Mouse (Mus musculus) brain, embryonic 14.5 days (tissue): ENCODE results near the gene Tln2. TPM values are rescaled to one million over a fixed set of nuclear protein-coding genes. Genes with fewer than 3 reads are reported as not detected.

Experiments
- DNase-seq: peaks from one replicate; pipeline ENCODE4 v3.0.0-alpha.2; 2011; ENCODE audit warnings: low read depth
- CTCF ChIP-seq: fragments of 200-500 bp; IDR thresholded peaks from 2 replicates; pipeline ENCODE4 v1.5.1; 2012; ENCODE audit warnings: inconsistent platforms, mild to moderate bottlenecking, moderate library complexity, borderline replicate concordance; ENCODE audit not compliant: insufficient read depth, insufficient read length; ENCODE audit errors: extremely low read depth
- POLR2A ChIP-seq: fragments of 200-500 bp; IDR thresholded peaks from 2 replicates; pipeline ENCODE4 v1.6.1; 2012; ENCODE audit warnings: mild to moderate bottlenecking, inconsistent platforms, borderline replicate concordance; ENCODE audit not compliant: poor library complexity, insufficient read depth, insufficient read length, severe bottlenecking; ENCODE audit errors: extremely low read depth
- polyA plus RNA-seq: library from polyadenylated mRNA; depleted of rRNA; stranded (reverse); fragments of >200 nt; gene quantifications from 2 replicates; pipeline ENCODE4 v1.2.3, GENCODE M21; 2012

Tln2 gene
- polyA plus RNA-seq, 1 experiment, result 17.0 TPM

DNA sequence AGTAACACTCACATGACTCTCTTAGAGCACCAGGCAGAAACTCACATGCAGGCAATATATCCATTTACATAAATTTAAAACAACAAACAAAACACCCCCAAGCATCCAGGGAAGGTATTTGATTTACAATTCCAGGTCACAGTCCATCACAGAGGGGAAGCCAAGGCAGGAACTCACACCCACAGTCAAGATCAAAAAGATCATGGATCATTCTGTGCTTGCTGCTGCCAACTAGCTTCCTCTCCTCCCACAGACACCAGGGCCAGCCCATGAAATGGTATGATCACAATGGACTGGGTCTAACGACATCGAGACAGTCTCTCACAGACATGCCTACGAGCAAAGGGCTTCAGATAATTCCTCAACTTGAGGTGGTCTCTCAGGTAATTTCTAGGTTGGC lies 70.1 kb downstream of the Tln2 start:
- DNase-seq, result no peak
- TF ChIP-seq POLR2A, result no peak
- no peak for TF ChIP-seq CTCF

DNA sequence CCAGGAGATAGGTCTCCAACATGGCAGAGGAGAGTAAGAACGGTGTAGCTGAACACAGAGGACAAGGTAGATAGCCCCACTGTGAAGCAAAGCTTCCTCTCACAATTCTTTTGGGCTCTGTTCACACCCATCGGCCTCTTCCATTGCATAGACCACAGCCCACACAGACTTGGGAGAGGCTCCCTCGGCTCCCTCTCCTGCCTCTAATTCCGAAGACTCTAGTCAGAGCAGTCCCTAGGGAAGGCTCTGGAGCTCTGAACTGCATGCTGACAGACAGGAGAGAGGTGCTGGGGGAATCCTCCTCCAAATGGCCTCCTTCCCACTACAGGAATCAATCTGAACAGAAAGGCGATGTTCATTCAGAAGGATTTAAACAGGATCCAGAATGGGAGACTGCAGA lies 72.9 kb downstream of the Tln2 start:
- no peak for DNase-seq
- TF ChIP-seq POLR2A, result no peak
- TF ChIP-seq CTCF, result no peak

DNA sequence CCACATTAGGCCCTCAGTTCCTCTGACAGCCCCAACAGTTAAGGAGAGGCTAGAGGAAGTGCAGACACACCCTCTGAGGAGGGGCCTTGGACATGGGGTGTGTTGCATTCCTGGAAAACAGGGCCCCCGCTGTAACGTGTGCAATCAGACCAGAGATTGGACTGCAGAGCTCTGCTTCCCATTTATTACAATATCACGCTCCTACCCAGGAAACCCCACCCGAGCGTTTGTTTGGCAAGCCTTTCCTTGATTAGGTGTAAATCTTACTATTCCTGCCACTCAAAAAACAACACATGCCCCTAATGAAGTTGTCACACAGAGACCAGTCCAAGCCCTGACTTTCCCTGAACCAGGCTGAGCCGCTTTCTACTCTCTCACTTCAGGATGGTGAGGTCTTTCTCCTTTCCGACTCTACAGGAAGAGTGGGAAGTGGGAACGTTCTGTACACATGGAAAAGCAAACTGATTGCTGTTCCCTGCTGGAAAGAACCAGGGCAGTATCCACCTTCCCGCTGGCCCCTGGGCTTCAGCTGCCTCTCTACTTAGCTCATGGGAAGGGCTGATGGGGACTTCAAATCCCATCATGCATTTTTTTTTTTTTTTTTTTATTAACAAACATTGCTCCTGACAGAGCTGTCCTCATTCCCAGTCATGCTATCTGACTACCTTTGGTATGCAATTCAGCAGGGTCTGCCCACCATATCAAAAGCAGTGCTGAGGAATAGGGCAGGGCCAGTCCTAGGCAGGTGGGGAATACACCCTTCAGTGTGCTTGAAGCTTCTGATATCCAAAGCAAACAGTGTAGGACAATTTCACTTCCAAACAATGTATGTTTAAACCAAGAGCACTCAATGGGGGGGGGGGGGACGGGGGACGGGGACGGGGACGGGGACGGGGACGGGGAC lies 74.1 kb downstream of the Tln2 start:
- TF ChIP-seq CTCF (no peak), POLR2A (no peak)
- no peak for DNase-seq

DNA sequence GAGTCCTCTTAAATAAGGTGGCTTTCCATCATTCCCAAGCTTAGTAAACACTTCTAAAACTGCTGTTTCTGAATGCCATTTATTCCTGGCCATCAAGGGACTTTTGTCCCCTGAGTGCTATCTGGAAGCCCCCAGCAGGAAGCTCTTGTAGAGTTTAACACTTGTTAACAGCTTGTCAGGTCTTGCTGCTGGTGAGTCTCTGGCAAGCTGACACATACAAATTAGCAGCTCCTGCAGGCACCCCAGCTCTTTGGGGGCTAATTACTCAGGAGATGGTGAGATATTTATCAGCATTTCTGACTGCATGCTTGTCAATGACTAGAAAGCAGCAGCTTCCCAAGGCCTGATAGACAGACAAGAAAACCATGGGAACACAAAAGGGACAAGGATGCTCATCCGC lies 77.2 kb downstream of the Tln2 start:
- TF ChIP-seq CTCF, result no peak
- no peak for TF ChIP-seq POLR2A
- DNase-seq, result peak; percentile 90

DNA sequence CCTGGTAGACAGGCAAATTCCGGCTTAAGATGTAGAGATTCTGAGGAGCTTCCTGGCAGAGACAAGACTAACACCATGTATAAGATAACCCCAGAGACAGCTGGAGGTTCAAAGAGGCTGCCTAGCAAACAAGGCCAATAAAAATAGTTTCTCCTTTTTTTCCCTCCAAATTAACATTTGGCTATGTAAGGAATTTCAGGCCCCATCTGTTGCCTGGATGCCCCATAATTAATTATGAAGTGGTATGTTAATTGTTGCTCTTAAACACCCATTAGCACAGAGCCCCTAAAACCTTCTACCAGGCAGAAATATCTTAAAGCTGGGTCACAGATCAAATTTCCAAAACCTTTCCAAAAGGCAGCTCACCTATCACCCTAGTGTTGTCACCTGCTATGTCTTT lies 77.7 kb downstream of the Tln2 start:
- DNase-seq, result peak; percentile 75

DNA sequence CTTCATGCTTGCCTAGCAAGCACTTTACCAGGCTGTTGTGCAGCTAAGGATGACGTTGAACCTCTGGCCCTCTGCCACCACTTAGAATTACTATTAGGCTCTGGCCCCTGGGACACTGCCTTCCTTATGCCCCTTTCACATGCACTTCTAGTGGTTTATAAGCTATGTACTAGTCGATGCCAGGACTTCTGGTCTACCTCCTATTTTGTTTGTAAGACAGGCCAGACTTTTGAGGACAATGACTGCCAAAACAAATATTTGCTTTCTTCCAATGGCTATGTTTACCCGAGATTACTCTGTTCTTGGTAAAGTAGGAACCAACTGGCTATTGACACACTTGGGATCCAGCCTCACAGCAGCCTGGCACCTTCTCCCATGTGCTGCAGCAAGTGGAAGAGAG lies 82.1 kb downstream of the Tln2 start:
- TF ChIP-seq POLR2A, result no peak
- no peak for TF ChIP-seq CTCF
- no peak for DNase-seq

More for the DNA sequence above, 77.7 kb downstream of the Tln2 start:
- TF ChIP-seq POLR2A (no peak), CTCF (no peak)

DNA sequence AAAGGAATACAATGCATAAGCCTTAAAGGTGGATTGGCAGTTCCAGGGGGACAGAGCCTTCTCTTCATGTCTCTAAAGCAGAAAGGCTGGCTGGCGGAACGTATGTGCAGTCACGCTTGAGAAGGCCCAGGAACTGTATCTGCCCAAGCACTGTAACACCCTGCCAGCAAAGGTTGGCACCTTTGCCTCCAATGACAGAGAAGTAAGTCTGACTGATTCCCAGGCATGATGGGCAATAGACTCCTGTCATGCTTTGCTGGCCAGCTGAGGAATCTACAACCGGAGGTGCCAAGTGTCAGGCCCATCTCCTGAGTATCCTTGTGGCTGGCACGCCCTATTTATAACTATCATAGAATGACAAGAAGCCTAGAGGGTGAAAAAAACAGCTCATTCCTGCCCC lies 83.3 kb downstream of the Tln2 start:
- DNase-seq, result no peak
- TF ChIP-seq CTCF (no peak), POLR2A (no peak)

DNA sequence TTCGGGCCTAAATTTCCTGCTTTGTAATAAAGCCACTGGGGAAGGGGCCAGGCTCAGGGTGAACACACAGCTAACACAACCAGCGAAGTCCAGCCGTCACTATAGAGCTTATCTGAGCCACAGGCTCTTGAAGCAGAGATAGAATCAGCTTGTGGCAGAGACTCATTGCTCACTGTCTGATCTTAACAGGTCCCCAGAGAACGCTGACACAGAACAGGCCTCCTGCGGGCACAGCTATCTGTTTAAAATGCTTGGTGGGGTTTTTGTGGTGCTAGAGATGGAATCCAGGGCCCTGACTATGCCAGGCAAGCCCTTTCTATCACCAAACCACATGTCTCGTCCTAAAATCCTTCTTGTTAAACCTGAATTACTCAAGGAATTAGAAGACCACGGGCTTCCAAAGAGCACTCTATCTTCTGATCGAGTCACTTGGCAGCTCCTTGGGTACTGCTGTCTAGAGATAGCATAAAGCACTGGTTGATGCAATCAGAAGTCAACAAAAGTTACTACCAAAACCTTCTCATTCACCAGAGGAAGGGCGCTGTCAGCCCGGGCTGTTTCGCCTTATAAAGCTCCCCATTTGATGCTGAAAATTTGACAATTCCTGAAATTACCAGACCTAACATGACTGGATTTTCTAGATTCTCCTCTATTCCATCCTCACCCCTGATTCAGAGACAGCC lies 95.9 kb downstream of the Tln2 start:
- no peak for DNase-seq
- TF ChIP-seq POLR2A, result no peak
- TF ChIP-seq CTCF, result no peak

DNA sequence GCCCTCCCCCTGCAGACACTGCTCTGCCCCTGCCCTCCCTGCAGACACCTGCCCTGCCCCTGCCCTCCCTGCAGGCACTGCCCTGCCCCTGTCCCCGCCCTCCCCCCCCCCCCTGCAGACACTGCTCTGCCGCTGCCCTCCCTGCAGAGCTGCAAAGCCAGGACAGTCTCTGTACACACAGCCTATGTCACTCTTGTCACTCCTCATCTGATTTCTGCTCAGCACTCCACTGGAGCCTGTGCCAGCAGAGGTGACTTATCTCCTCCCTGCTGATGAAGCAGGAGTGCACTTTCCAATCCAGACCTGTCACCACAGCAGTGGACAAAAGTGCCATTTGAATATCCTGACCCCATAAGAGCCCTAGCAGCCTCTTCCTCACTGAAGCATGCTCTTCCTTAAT lies 118.0 kb downstream of the Tln2 start:
- DNase-seq, result no peak
- no peak for TF ChIP-seq POLR2A
- no peak for TF ChIP-seq CTCF

DNA sequence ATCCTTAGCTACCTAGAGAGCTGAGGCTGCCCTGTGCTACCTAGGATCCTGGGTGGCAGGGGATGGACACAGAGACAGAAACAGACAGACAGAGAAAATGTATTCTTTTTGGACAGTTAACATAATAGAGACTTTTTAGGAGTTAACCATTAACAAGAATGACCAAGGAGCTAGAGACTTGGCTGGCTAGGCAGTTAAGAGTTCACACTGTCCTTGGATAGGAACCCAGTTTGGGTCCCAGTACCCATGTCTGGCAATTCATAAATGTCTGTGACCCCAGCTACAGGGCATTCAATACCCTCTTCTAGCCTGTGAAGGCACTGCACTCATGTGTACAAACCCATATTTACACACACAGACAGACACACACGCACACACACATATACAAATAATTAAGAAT lies 122.0 kb downstream of the Tln2 start:
- no peak for TF ChIP-seq CTCF
- no peak for TF ChIP-seq POLR2A
- no peak for DNase-seq

DNA sequence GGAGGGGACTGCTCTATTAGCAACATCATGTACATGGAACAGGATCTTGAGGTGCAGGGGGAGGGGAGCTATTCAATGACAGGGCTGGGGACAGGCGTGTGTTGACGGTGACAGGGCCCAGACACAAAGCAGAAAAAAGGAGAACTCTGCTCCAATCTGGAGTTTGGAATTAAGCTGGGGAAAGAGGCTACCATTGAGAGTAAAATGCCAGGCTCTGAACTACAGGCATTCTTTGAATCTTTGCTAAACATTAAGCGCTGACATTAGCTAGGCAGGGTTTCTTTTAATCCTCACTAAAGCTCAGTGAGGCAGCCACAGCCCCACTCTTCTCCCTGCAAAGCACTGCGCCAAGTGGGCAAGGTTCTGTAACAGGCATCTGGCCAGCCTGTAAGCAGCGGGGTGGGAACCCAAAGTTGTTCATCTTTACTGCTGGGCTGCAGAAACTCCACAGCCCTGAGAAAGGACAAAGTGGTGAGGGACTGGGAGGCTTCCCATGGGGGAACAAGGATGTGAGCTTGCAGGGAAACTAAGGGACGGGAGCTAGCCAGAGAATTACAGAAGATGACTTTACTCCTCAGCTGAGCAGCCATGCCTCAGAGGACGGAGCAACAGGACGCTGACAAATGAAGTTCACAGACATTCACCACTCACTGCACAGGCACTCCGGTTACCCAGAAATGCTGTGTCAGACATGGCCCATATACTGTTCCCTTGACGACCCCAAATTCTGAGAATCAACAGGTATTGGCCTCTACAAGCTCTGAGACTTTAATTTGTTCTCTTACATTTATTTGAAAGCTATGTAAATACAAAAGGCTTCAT lies 124.0 kb downstream of the Tln2 start:
- peak; percentile 91 for DNase-seq
- TF ChIP-seq CTCF, result no peak
- TF ChIP-seq POLR2A, result no peak

DNA sequence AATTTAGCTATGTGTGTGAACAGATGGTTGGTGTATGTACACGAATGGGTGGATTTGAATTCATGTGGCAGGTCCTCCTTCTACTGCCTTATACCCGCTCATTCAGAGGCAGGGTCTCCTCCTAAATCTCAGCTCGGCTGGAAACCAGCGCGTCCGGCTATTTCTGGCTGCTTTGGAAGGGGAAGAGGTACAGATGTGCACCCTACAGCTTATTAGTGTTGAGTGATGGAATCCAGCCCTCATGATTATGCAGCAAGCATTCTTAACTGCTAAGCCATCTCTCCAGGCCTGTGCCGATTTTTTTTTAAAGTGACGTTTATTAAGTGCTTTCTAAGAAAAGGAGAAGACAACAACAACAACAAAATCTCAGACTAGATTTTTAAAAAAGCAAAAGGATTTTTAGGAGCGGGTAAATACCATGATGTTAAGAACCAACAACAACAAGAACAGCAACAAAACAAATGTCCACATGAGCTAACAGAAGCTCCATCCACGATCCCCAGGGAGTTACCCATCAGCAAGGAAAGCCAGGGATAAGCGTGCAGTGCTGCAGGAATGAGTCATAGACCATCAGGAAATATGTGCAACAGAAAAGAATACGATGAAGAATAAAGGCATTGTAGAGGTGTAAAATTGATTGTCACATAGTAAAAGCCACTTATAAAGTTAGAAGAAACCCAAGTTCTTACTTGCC lies 130.2 kb downstream of the Tln2 start:
- no peak for TF ChIP-seq POLR2A
- no peak for TF ChIP-seq CTCF
- no peak for DNase-seq
